Mouse (Mus musculus) CH12.LX (cell line): ENCODE measurements around the gene Znhit2.

Source experiments
- CHD2 ChIP-seq: IDR thresholded peaks from 2 replicates; pipeline ENCODE4 v1.6.1; 2011; ENCODE audit warnings: low read length, improper control_type of control experiment
- CTCF ChIP-seq, 2 experiments: IDR thresholded peaks in 1 of 2; conservative IDR thresholded peaks in 1 of 2; 2 replicates each; pipeline ENCODE4 v1.5.1; 2011 to 2012; ENCODE audit warnings: low read depth in 2 of 2, low read length in 2 of 2, improper control_type of control experiment in 1 of 2, inconsistent platforms in 1 of 2, mild to moderate bottlenecking in 1 of 2, moderate library complexity in 1 of 2
- EP300 ChIP-seq: IDR thresholded peaks from 2 replicates; pipeline ENCODE4 v1.6.1; 2011; ENCODE audit warnings: low read length, improper control_type of control experiment
- IRF4 ChIP-seq: IDR thresholded peaks from 2 replicates; pipeline ENCODE4 v1.6.1; 2014; ENCODE audit warnings: low read depth, mild to moderate bottlenecking, inconsistent platforms, low read length, improper control_type of control experiment
- MAFK ChIP-seq: IDR thresholded peaks from 2 replicates; pipeline ENCODE4 v1.6.1; 2011; ENCODE audit warnings: low read length, improper control_type of control experiment; ENCODE audit not compliant: insufficient replicate concordance
- MEF2A ChIP-seq: IDR thresholded peaks from 2 replicates; pipeline ENCODE4 v1.6.1; 2014; ENCODE audit warnings: low read depth, mild to moderate bottlenecking, inconsistent platforms, low read length, improper control_type of control experiment, borderline replicate concordance
- MXI1 ChIP-seq: IDR thresholded peaks from 2 replicates; pipeline ENCODE4 v1.6.1; 2011; ENCODE audit warnings: mild to moderate bottlenecking, low read depth, low read length, improper control_type of control experiment
- MYC ChIP-seq: IDR thresholded peaks from 2 replicates; pipeline ENCODE4 v1.6.1; 2011; ENCODE audit warnings: low read depth, mild to moderate bottlenecking, improper control_type of control experiment, low read length
- POLR2A ChIP-seq: IDR thresholded peaks from 2 replicates; pipeline ENCODE4 v1.6.1; 2011; ENCODE audit warnings: low read depth, mild to moderate bottlenecking, improper control_type of control experiment, low read length
- POLR2AphosphoS2 ChIP-seq: IDR thresholded peaks from 2 replicates; pipeline ENCODE4 v1.6.1; 2011; ENCODE audit warnings: low read depth, low read length, improper control_type of control experiment
- TCF12 ChIP-seq: IDR thresholded peaks from 2 replicates; pipeline ENCODE4 v1.6.1; 2014; ENCODE audit warnings: low read depth, mild to moderate bottlenecking, inconsistent platforms, low read length, improper control_type of control experiment

- TF ChIP-seq TCF12 = 0 out of 2 replicates have a peak, but pooled peaks have one; percentile 10
- TF ChIP-seq CTCF (conservative IDR thresholded peaks at IDR 0.05 in 1 of 2, IDR thresholded peaks at IDR 0.05 in 1 of 2; ENCODE audit: low read depth in 2 of 2, low read length in 2 of 2) = peak in 1 of 2 experiments; percentile 41; a peak in 2 of 4 replicates
- TF ChIP-seq POLR2A = no peak; the same call in 1 of the 2 replicates
- no peak for TF ChIP-seq MXI1
- TF ChIP-seq EP300 = no peak
- no peak for TF ChIP-seq IRF4
- no peak for TF ChIP-seq MYC
- TF ChIP-seq MAFK = no peak
- TF ChIP-seq POLR2AphosphoS2 = no peak
- no peak for TF ChIP-seq CHD2
- no peak for TF ChIP-seq MEF2A
These were observed 45.3 kb upstream of the Znhit2 start, which contains the start of gene Capn1 for GRCm38 (mm10) chr19:6015511-6016315.
